Mouse (Mus musculus): ENCODE measurements around the gene Copg1.

Copg1 gene

DNA sequence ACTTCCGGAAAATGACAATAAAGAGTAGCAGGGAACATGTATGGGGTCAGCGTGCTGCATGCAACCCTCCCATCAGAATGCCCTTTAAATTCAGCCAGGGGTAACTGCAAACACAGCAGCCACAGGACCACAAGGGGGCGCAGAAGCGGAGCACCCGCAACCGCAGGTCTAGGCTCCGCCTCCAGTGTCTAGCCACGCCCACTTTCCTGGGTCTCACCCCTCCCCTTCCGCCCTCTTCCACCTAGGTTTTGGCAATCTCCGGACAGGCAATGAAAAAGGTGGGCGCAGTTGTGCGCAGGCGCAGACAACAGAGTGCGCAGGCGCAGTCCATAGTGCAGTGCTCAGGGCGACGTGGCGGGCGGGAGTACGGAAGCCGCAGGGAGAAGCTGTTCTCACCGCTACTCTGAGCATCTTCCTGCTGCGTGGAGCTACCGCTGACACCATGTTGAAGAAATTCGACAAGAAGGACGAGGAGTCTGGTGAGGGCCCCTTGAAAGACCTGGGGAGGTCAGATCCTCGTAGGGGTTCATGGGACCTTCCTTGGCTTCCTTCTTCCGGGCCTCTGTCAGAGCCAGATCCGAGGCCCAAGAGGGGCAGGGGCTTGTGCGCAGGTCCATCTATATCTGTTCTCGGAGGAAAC lies at the start of gene Copg1:
TSS of gene Copg1 (plus strand) at position 221 of the 640 bp plus-strand sequence.
- peak; percentile 100 for DNase-seq

DNA sequence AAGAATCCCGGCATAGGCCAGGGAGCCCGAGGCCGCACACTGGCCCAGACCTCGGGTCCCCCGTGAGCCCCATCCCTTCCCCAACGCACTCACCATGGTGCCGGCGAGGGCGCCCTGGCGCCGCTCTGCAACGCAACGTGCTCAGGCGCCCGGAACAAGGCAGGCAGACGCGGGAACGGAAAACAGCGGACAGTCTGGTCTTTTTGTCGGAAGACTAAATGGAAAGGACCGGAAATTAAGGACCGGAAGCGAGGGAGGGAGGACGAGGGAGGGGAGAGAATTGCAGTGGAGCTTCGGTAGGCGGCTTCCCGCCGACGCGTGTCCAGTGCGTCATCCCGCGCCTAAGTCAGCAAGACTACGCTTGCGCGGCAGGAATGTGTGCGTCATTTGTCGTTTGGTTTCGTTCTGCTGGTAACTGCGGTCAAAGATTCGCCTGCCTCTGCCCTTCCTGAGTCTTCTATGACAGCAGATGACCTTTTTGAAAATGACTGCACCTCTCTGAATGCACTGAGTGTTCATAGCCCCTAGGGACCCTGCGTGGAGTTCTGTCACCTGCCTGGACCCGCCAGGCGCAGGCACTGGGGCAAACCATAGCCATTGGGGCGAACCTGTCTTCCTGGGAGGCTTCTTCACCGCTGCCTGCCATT lies 48.9 kb upstream of the Copg1 start, which contains the start of gene Isy1:
TSS of gene Isy1 (minus strand) at position 248 of the 647 bp plus-strand sequence.
- peak; percentile 98 for DNase-seq

DNA sequence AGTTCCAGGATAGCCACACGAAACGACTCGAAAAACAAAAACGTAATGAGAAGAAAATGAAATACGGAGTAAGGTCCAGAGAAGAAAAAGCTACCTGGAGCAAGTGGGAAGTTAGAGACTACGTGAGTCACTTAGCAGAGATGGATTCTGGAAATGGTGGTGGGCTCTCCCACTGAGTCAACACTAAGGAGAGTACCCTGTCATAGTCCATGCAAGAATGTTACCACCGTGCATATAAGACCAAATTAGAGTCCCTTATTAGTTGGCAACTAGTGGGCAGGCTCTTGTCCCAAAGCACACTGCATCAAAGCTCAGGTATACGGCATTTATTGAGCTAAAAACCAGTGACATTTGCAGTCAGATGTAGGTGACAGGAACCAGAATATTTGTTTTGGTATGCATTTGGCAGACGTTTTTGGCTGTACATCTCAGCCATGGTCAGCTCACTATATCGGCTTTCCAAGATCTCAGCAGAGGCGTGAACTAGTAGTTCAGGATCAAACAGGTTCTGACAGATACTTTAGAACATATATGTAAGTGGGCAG lies 47.7 kb upstream of the Copg1 start:
- DNase-seq: no peak

DNA sequence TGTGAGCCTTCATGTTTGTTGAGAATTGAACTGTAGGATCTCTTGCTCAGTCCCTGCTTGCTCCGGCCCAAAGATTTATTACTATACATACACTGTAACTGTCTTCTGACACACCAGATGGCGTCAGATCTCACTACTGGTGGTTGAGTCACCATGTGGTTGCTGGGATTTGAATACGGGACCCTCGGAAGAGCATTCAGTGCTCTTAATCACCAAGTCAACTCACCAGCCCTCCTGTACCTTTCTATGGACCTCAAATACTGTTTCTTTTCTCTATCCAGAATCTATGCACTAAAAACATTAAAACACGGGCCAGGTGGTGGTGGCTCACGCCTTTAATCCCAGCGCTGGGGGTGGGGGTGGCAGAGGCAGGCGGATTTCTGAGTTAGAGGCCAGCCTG lies 46.0 kb upstream of the Copg1 start:
- DNase-seq: no peak

DNA sequence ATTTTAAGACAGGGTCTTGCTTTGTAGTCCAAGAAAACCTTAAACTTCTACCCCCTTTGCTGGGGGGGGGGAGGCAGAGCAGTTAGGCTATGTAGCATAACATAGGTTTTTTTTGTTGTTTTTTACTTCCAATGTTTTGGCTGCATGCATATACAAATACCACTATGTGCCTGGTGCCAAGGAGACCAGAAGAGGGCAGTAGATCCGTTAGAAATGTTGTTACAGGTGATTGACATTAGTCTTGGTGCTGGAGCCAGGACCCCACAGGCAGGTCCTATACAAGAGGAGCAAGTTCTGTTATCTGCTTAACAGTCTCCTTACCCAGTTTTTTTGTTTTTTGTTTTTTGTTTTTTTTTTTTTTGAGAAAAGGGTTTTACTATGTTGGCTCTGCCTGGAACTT lies 45.4 kb upstream of the Copg1 start:
- peak; percentile 33 for DNase-seq

DNA sequence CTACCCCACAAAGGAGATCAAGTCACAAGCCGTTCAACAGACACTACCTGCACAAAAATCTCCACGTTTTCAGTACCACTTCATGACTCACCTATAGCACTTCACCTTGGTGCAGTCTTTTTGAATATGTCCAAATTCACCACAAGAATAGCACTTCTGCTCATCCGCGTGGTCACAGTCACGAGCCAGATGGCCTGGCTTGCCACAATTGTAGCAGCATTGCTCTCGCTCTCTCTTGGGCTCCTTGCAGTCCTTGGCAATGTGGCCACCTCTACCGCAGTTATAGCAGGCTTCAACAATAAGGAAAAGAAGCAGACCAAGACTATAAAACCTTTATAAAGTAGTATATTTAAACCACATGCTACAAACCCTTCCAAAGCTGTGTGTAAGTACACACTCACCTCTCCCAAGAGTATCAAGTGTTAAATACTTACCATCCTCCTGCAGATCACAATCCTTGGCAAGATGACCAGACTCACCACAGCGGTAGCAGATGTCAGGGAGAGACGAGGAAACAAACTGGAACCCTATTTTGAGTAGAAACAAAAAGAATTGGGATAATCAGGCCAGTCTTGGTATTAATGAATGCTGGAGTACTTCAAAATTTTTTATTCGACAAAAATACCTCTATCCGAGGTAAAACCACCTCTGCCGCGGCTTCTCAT lies 42.5 kb upstream of the Copg1 start:
- no peak for DNase-seq

DNA sequence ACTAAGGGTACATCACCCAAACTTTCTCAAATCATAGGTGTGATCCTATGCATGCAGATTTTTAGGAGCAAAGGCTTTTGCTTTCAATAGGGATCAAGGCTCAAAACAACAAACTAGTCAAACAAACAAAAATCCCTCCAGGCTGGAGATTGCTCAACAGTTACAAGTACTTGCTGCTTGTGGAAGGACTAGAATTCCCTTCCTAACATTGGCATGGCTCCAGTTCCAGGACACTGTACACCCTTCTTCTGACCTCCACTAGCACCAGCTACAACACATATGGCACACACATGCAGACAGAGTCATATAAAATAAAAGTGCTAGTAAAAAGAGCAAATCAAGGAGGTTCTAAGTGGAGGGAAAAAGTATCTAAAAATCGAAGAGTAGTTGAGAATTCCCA lies 40.8 kb upstream of the Copg1 start:
- DNase-seq: no peak

DNA sequence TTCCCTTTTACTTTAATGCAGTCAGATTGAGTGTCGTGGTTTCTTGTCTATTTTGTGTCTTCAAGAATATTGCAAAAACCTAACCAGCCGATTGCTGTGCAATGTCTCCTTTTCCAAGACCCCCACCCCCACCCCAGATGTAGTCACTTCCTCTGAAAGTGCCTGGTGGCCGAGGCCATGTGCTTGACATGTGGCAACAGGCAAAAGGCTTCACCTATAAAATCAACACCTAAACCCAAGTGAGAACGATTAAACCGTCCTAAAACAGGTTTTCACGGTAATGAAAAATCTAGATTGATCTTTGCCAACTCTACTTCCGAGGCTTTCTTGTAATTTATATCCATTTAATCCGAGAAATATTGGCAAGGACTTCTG lies 37.8 kb upstream of the Copg1 start:
- DNase-seq: no peak

DNA sequence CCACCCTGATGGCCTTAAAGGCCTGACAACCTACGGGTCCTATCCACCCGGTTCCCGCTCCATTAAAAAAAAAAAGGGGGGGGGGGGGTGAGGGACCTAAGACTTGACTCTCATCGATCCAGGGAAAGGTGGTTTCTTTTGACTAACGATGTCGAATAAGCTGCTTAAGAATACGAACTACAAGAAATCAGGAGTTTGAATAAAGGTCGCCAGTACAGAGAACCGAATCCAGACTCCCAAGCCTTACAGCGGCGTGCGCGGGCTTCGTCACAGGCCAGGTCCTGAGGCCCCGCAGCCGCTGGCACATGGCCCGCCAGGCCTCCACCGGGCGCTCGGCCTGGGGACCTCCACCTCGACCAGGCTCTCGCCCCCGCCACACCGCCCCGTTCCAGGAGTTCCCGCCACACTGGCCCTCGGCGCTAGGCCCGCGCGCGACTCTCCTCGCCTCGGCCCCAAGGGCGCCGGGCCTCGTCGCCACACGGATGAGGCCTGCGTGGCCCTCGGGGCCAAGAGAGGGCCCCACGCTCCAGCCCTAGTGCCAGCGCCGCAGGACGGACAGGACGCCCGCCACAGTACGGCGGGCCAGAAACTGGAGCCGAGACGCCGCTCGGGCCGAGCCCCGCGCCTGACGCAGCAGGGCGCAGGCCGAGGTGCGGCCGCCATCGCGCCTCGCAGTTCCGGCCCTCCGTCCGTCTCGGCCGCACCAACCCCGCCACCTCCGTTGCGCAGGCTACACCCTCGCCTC lies 37.3 kb upstream of the Copg1 start:
- peak; percentile 58 for DNase-seq

DNA sequence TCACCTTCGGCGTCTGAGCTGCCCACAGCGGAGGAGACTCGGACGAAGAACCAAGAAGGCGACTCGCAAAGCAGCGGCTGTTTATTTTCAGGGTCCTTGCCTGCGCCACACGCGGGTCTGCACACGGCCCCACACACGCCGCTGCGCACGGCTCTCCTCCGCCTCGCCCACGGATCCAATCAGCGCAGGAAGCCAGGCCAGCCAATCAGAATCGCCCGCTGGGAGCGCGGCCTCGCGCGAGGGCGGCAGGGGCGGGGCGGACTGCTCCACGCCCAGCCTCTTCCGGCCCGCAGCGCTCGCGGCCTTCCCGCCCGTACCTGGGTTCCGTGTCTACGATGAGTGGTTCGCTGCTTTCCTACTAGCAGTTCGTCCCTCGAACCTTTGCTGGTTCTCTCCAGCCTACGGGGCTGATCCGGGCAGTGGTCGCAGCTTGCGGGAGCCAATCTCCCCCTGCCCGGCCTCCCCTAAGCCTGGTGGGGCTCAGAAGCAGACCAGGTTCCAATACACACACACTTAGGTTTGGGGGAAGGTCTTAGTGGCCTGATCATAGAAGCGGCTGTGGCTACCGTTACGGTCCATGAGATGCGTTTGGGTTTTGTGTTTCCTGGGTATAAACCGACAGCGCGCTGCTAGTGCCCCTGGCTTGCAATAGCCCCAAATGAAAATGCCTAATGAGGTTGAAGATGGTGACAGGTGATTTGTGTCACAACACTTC lies 36.6 kb upstream of the Copg1 start, which contains the start of gene Cnbp:
TSS of gene Cnbp (minus strand) at position 207 of the 715 bp plus-strand sequence.
- peak; percentile 96 for DNase-seq

DNA sequence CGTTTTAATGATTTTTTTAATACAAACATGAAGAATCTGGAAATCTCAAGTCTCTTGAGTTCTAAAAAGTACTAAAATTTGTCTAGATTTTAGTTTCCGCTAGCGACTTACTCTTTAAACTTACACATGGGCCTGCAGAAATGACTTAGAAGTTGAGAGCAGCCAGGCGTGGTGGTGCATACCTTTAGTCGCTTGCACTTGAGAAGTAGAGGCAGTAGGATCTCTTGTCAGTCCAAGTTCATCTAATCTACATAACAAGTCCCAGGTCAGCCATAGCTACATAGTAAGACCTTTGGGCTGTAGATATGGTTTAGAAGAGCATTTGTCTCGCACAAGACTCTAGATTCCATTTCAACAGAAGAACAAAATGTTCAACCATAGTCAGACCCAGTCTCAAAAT lies 35.7 kb upstream of the Copg1 start:
- DNase-seq: no peak

DNA sequence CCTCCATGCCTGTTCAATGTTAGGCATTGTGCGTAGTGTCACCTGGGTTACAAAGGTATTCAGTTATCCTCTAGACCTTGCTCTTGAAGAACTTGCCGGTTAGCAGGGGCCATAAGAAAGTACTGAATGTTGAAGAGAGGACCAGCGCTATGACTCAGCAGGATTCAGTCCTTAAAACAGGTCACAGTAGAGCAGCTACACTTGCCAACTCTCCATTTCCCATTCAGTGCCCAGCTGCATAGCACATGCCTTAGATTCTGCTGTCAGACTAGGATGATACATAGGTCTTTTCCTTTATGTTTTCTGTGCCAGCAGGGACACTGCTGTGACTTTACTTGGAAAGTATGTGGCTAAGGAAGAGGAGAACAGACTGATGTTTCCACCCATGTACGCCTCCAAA lies 34.2 kb upstream of the Copg1 start:
- peak; percentile 34 for DNase-seq

DNA sequence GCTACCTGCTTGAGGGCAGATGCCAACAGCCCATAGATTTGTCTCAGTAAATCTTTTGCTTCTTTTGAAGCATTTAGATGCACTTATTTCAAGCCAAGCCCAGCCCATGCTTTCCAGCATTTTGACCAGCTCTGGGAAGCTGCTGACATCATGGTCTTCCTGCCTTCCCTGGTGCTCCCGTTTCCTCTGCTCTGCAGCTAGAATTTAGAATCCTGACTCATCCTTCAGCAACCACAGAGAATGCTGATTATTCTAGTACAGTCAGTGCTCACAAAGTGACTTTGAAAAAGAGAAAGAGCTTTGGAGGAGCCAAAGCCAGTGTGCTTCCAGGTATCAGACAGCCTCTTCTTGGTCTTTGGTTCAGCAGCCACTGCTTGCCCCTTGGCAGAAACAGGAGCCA lies 30.5 kb upstream of the Copg1 start:
- DNase-seq: no peak

DNA sequence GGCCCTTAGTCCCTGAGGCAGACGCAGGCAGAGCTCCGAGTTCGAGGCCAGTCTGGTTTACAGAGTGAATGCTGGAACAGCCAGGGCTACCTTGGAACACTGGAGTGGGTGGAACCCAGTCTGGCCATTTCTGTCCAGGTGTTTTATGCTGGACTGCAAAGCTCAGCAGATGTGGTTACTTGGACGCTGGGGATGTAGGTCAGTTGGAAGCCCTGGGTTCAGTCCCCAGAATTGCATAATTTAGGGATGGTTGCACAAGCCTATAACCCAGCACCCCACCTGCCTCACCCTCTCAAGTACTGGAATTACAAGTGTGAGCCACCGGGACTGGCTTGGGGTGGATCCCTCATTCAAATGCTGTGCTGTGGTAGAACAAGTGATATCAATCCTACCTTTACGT lies 21.4 kb upstream of the Copg1 start:
- DNase-seq: no peak

DNA sequence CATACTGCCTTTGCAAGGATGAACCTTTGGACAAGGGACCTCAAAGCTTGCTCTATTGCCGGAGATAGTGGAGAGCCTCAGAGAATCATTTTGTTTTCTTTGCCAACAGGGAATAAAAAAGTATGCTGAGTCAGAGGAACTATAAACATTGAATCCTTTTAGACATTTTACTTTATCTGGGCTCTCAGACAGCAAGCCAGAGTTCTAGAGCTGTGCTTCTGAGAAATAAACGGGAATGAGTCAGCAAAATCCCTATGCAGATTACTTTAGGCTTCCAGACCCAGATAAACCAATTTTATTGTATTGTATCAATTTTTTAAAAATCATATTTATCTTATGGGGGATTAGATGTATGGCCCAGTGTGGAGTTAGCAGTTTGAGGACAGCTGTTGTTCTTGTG lies 20.4 kb upstream of the Copg1 start:
- DNase-seq: no peak

DNA sequence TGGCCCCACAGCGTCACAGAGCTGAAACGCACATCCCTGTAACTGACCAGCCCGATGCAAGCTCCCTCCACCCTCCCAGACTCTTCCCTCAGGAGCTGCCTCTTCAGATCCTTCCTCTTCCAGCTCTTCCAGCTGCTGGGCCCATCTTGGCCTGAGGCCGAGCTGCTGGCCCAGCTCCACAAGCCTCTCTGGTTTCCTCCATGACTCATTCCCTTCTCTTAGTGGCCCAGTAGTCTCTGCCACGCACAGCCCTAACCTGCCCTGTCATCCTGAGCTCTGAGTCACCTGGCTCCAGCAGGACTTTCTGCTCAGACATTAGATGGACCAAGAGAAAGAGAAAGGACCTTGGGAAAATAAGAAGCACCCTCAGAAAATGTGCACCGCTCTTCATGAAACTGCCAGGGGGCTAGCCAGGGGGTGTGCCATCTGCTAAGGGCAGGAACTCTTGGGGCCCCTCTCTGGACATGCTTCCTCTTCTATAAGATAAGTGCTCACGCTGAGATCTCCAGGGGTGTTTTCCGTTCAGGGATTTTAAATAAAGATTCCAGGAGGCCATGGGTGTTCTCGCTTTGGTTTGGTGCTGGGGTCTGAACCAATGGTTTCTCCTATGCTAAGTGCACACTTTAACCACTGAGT lies 18.6 kb upstream of the Copg1 start:
- DNase-seq: peak; percentile 46

DNA sequence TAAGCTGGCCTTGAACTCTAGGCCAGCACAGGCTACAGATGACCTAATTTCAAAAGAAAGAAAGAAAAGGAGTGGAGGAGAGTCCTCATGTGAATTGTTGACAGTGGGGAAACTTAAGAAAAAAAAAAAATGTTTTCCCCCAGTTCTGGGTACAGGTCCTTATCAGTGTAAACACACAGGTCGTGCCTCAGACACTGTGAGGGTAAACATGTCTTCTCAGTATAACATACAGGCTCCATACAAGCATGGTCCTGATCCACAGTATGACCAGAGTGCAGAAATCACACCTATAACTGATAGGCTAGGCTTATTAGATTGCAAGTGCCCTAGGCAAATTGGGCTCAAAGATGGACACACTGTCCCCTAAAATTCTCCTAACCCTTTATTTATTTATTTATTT lies 17.2 kb upstream of the Copg1 start:
- DNase-seq: no peak

DNA sequence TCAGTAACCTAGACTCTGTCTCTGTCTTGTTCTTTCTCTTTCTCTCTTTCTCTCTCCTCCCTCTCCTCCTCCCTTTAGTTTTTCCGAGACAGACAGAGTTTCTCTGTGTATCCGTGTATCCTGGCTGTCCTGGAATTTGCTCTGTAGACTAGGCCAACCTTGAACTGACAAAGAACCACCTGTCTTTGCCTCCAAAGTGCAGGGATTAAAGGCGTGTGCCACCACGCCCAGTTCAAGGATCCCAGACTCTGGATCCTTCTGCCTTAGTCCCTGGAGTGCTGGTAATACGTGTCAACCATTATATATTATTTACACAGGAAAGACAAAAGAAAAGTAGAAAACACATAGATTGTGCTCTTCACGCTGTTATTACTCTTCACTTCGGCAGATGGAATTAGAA lies 16.4 kb upstream of the Copg1 start:
- DNase-seq: no peak

DNA sequence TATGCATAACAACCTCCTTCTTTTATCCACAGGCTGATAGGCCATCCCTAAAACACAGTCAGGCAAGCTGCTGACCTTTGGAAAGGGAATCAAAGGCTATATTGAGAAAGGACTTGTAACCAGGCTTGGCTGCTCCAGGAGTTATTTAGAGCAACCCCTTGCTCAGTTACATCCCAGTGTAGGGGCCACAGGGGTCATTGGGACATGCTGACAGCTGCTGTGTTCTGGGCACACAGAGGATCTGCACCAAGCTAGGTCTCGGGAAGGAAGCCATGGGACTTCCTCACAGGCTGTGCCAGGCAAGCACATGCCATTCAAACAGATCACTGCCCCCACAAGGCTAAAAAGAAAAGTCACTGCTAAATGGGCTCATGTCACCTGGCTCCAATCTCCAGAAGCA lies 14.5 kb upstream of the Copg1 start:
- peak; percentile 58 for DNase-seq

DNA sequence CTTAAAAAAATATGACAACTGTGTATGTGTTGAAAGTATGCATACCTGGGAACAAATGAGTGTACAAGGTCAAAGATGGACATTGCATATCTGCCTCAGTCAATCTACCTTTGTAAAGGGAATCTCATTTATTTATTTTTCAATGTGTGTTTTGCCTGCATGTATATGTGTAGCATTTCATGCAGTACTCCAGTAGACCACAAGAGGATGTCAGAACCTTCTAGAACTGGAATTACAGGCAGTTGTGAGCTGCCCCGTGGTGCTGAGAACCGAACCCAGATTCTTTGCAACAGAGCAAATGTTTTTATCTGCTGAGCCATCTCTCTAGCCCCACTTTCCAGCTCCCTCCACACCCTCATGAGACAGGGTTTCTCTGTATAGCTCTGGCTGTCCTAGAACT lies 13.7 kb upstream of the Copg1 start:
- DNase-seq: no peak

DNA sequence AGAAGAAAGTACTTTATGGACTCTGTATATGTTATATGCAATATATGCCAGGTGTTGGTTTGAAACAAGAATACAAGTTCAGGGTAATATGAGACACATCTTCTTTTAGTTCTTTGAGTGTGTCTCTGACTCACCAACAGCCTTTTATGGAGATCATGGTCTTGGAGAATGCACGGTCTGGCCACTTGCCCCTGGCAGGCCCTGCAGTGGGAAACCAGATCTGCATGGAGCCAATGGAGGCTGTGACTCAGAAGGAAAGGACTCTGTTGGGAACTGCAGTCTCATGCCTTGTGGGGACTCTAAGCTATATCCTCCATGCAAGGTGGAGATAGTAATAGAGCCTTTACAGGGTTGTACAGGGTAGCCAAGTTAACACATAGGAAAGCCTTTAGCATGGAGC lies 12.5 kb upstream of the Copg1 start:
- DNase-seq: no peak

DNA sequence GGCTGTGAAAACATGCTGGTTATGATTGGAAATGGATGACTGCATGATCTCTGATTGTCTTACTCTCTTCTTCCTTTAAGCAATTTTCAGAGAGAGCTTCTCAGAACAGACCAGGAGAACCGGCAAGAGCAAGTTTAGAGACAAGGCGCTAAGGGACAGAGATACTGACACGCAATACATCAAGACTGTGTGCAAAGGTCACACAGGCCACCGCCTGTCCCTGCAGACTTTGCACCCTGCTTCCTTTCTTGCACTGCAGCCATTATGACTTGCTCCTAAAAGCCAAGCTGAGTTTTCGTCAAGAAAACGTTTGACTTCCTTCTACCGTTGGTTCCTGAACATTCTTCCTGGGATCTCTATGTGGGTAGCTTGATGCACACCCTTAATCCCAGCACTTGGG lies 12.1 kb upstream of the Copg1 start:
- DNase-seq: peak; percentile 42

Measured in kidney, adult 9 months (tissue).